Mouse (Mus musculus): ENCODE measurements around the gene Apol10b. TPM values are rescaled to one million over a fixed set of nuclear protein-coding genes. Genes with fewer than 3 reads are reported as not detected.

Apol10b gene
- total and polyA plus RNA-seq, 3 experiments = 0.08 to 0.19 TPM; not detected in 1

DNA sequence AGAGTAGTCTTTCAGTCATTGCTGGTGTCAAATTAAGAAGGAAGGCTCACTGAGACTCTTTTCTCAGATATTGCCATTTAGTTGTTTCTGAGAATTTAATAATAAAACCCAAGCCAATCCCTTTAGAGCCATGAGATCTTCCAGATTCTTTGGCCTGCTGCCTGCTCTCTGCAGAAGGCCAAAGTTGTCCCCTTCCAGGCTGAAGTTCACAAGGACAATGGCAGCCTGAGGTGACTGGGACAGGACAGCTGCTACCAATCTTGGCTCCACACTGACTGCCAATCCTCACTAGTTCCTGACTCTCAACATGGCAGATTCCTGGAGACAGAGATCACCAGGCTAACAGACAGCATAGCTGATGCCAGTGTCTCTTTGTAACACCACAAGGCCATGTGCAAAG lies 8.9 kb downstream of the Apol10b start:
- no peak for DNase-seq (ENCODE audit: low read depth, low spot score)
- Histone ChIP-seq H3K27ac (ENCODE audit: control insufficient read depth, low read depth, low read length) (no peak overlapping the region), H3K4me3 (ENCODE audit: control insufficient read depth in 1 of 2, insufficient read depth in 1 of 2, low read depth in 2 of 2, low read length in 2 of 2) (no peak overlapping the region), H3K27me3 (ENCODE audit: control insufficient read depth in 1 of 2, insufficient read depth in 2 of 2, low read length in 2 of 2) (no peaks in the 10 kb centered on the region), H3K36me3 (ENCODE audit: control insufficient read depth in 1 of 2, insufficient read depth in 2 of 2, low read length in 2 of 2) (no peaks in the 10 kb centered on the region), H3K79me2 (ENCODE audit: control insufficient read depth, insufficient read depth, low read length, poor library complexity) (no peaks in the 10 kb centered on the region), H3K9me3 (replicated peaks; ENCODE audit: insufficient read depth, low read length) (no peaks in the 10 kb centered on the region), H3K9ac (ENCODE audit: control insufficient read depth, low read depth, low read length, poor library complexity, severe bottlenecking) (no peak overlapping the region), H3K4me1 (ENCODE audit: control insufficient read depth in 1 of 2, insufficient read depth in 2 of 2, low read length in 2 of 2) (no peaks in the 10 kb centered on the region)
- TF ChIP-seq MAZ (IDR thresholded peaks at IDR 0.05; ENCODE audit: low read depth, low read length) = no peak
- TF ChIP-seq E2F4 (IDR thresholded peaks at IDR 0.05; ENCODE audit: borderline replicate concordance, low read depth, low read length) = no peak
- TF ChIP-seq EP300 (IDR thresholded peaks at IDR 0.05; ENCODE audit: low read depth in 1 of 2, low read length in 2 of 2) = no peak
- TF ChIP-seq ZKSCAN1 (IDR thresholded peaks at IDR 0.05; ENCODE audit: low read depth, low read length) = no peak
- TF ChIP-seq CHD2 (IDR thresholded peaks at IDR 0.05; ENCODE audit: low read length) = no peak
- TF ChIP-seq MXI1 (IDR thresholded peaks at IDR 0.05; ENCODE audit: low read depth, low read length) = no peak
- no peak for TF ChIP-seq USF1 (IDR thresholded peaks at IDR 0.05; ENCODE audit: low read depth, low read length)
- no peak for TF ChIP-seq GABPA (IDR thresholded peaks at IDR 0.05; ENCODE audit: low read depth, low read length)
- no peak for TF ChIP-seq POLR2A (IDR thresholded peaks at IDR 0.05; ENCODE audit: control insufficient read depth in 1 of 2, insufficient read depth in 1 of 2, low read depth in 1 of 2, low read length in 2 of 2, poor library complexity in 1 of 2)
- no peak for TF ChIP-seq HCFC1 (IDR thresholded peaks at IDR 0.05; ENCODE audit: low read depth, low read length)
- TF ChIP-seq RAD21 (IDR thresholded peaks at IDR 0.05; ENCODE audit: low read depth, low read length) = no peak
- no peak for TF ChIP-seq BHLHE40 (IDR thresholded peaks at IDR 0.05; ENCODE audit: borderline replicate concordance, low read depth, low read length)
- TF ChIP-seq TCF12 (IDR thresholded peaks at IDR 0.05; ENCODE audit: low read depth, low read length) = no peak

DNA sequence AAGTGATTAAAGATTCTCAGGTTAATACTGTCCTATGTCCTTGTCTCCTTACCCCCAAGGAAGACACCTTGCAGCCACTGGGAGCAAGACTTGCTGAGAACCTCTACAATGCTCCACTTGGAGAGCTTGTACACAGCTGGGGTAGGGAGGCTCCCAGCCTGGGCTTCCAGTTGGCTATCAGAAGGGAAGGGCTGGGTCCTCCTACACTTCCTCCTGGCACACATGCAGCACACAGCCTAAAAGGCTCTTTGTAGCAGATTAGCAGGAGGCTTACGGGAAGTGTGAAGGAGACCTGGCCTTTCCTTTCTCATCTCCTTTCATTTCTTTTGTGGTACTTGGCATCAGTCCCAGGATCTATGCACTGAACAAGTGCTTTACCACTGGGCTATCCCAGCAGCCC lies 14.2 kb downstream of the Apol10b start:
- no peak for TF ChIP-seq RCOR1 (IDR thresholded peaks at IDR 0.05; ENCODE audit: low read depth, low read length)
- no peak for TF ChIP-seq TCF12 (IDR thresholded peaks at IDR 0.05; ENCODE audit: low read depth, low read length)
- TF ChIP-seq UBTF (IDR thresholded peaks at IDR 0.05; ENCODE audit: borderline replicate concordance, insufficient read depth, low read depth, low read length) = no peak
- TF ChIP-seq KAT2A (conservative IDR thresholded peaks at IDR 0.05; ENCODE audit: low read depth, low read length) = no peak
- no peak for TF ChIP-seq POLR2A (IDR thresholded peaks at IDR 0.05; ENCODE audit: control insufficient read depth in 1 of 2, insufficient read depth in 1 of 2, low read depth in 1 of 2, low read length in 2 of 2, poor library complexity in 1 of 2)
- no peak for TF ChIP-seq SMC3 (IDR thresholded peaks at IDR 0.05; ENCODE audit: low read depth, low read length)
- TF ChIP-seq TBP (IDR thresholded peaks at IDR 0.05; ENCODE audit: low read depth, low read length) = no peak
- no peak for TF ChIP-seq MAFK (IDR thresholded peaks at IDR 0.05; ENCODE audit: borderline replicate concordance, low read depth, low read length)
- TF ChIP-seq POLR2AphosphoS5 (IDR thresholded peaks at IDR 0.05; ENCODE audit: borderline replicate concordance, low read depth, low read length) = no peak
- TF ChIP-seq MYB (IDR thresholded peaks at IDR 0.05; ENCODE audit: low read depth, low read length) = no peak
- no peak for TF ChIP-seq EP300 (IDR thresholded peaks at IDR 0.05; ENCODE audit: low read depth in 1 of 2, low read length in 2 of 2)
- no peak for TF ChIP-seq NRF1 (IDR thresholded peaks at IDR 0.05; ENCODE audit: insufficient read depth, low read depth, low read length, poor library complexity, severe bottlenecking)
- TF ChIP-seq TAL1 (IDR thresholded peaks at IDR 0.05; ENCODE audit: low read length) = no peak
- TF ChIP-seq POLR2AphosphoS2 (IDR thresholded peaks at IDR 0.05; ENCODE audit: low read length) = no peak
- no peak for TF ChIP-seq ELF1 (IDR thresholded peaks at IDR 0.05; ENCODE audit: low read depth, low read length)
- no peak for TF ChIP-seq SIN3A (IDR thresholded peaks at IDR 0.05; ENCODE audit: low read length)
- TF ChIP-seq GABPA (IDR thresholded peaks at IDR 0.05; ENCODE audit: low read depth, low read length) = no peak
- Histone ChIP-seq H3K9ac (ENCODE audit: control insufficient read depth, low read depth, low read length, poor library complexity, severe bottlenecking) (no peak overlapping the region), H3K36me3 (ENCODE audit: control insufficient read depth in 1 of 2, insufficient read depth in 2 of 2, low read length in 2 of 2) (no peaks in the 10 kb centered on the region), H3K4me3 (ENCODE audit: control insufficient read depth in 1 of 2, insufficient read depth in 1 of 2, low read depth in 2 of 2, low read length in 2 of 2) (no peak overlapping the region), H3K27ac (ENCODE audit: control insufficient read depth, low read depth, low read length) (no peak overlapping the region), H3K9me3 (replicated peaks; ENCODE audit: insufficient read depth, low read length) (no peaks in the 10 kb centered on the region), H3K79me2 (ENCODE audit: control insufficient read depth, insufficient read depth, low read length, poor library complexity) (no peaks in the 10 kb centered on the region), H3K4me1 (ENCODE audit: control insufficient read depth in 1 of 2, insufficient read depth in 2 of 2, low read length in 2 of 2) (no peaks in the 10 kb centered on the region), H3K27me3 (ENCODE audit: control insufficient read depth in 1 of 2, insufficient read depth in 2 of 2, low read length in 2 of 2) (no peaks in the 10 kb centered on the region)
- peak; percentile 10 for DNase-seq (ENCODE audit: low read depth, low spot score)

Measured in MEL (cell line).